Mouse (Mus musculus): ENCODE measurements around the gene Tmtc1. TPM values are rescaled to one million over a fixed set of nuclear protein-coding genes. Genes with fewer than 3 reads are reported as not detected.

Tmtc1 gene
- polyA plus RNA-seq, 1 experiment from 2014 or later: not detected

DNA sequence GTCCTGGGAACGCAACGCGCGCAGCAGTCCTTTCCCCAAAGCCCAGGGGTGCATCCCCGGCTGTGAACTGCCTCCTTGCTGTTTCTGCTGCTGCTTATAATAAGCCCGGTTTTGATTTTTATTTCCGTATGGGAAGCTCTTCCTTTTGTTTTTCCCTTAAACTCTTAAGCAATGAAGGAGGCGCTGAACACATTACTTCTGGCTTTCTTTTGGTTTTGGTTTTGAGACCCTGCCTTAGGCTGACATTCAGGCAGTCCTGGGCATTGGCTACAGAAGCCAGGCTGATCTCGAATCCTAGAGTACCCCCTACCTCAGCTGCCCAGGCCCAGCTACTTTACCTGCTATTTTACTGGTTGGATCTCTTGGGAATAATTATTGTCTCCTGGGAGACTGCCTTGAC, 607 bp upstream of the Tmtc1 start:
- Histone ChIP-seq H3K36me3 (ENCODE audit: inconsistent target) (no peaks in the 10 kb centered on the region), H3K27ac (no peak overlapping the region), H3K79me2 (ENCODE audit: inconsistent target) (no peaks in the 10 kb centered on the region), H3K4me3 (ENCODE audit: inconsistent target) (no peak overlapping the region)
- WGBS (ENCODE audit: missing documents): 3% methylated on average over 9 of the region's 9 CpGs

GRCm38 (mm10) chr6:148443291-148443725, 881 bp downstream of the Tmtc1 start:
- H3K36me3 ChIP-seq (ENCODE audit: inconsistent target): no peaks in the 10 kb centered on the region
- WGBS (ENCODE audit: missing documents): 8% methylated on average over 15 of the region's 15 CpGs
- no peaks in the 10 kb centered on the region for H3K79me2 ChIP-seq (ENCODE audit: inconsistent target)
- H3K4me3 ChIP-seq (ENCODE audit: inconsistent target): no peak overlapping the region
- H3K27ac ChIP-seq: no peak overlapping the region

GRCm38 (mm10) chr6:148442671-148443290, 1.4 kb downstream of the Tmtc1 start:
- 4% methylated on average over 27 of the region's 27 CpGs for WGBS (ENCODE audit: missing documents)
- Histone ChIP-seq H3K27ac (no peak overlapping the region), H3K4me3 (ENCODE audit: inconsistent target) (no peak overlapping the region), H3K79me2 (ENCODE audit: inconsistent target) (no peaks in the 10 kb centered on the region), H3K36me3 (ENCODE audit: inconsistent target) (no peaks in the 10 kb centered on the region)

DNA sequence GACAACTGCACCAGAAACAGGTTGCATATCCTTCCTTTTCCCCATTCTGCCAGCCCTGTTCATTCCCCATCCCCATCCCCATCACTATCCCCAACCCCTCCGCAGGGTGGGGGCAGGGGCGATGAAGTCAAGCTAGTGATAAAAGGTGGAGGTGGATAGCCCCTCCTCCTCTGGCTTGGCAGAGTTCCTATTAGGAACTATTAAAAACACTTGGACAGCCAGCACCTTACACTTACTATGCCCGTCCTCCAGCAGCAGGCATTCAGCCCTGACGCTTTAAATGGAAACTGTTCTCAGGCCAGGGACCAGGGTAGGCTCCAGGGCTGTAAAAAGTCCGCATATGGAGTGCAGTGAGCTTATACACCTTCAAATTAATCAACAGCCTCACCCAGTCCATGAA, 2.3 kb downstream of the Tmtc1 start:
- 16% methylated on average over 5 of the region's 5 CpGs for whole genome bisulfite sequencing (ENCODE audit: missing documents)
- Histone ChIP-seq H3K27ac (no peak overlapping the region), H3K4me3 (ENCODE audit: inconsistent target) (no peak overlapping the region), H3K79me2 (ENCODE audit: inconsistent target) (no peaks in the 10 kb centered on the region), H3K36me3 (ENCODE audit: inconsistent target) (no peaks in the 10 kb centered on the region)

- Histone ChIP-seq H3K27ac (no peak overlapping the region), H3K36me3 (ENCODE audit: inconsistent target) (no peaks in the 10 kb centered on the region), H3K79me2 (ENCODE audit: inconsistent target) (no peaks in the 10 kb centered on the region), H3K4me3 (ENCODE audit: inconsistent target) (no peak overlapping the region)
- 91% methylated on average over 4 of the region's 4 CpGs for WGBS (ENCODE audit: missing documents)
Measured at GRCm38 (mm10) chr6:148439101-148439500, 5.1 kb downstream of the Tmtc1 start.

DNA sequence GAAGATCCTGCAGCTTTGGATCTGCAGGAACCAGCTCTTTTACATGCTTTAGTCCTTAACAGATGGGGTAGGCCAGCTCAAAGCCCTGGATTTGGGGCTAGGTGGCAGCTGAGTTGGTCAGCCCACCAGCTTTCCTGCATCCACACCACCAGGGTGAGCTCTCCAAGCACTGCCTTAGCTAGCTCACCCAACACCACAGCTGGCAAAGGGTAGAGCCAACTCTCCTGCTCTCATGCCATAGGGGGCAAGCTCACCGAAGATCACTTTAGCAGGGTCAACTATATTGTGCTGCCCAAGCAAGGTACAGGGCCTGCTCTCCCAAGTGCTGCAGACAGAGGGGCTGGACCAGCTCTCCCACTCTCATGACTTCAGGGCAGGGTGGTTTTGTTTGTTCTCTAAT, 6.6 kb downstream of the Tmtc1 start:
- no peaks in the 10 kb centered on the region for H3K36me3 ChIP-seq (ENCODE audit: inconsistent target)
- H3K79me2 ChIP-seq (ENCODE audit: inconsistent target): no peaks in the 10 kb centered on the region
- no peak overlapping the region for H3K4me3 ChIP-seq (ENCODE audit: inconsistent target)
- WGBS (ENCODE audit: missing documents): 87% methylated on average over 1 of the region's 1 CpGs
- no peak overlapping the region for H3K27ac ChIP-seq

DNA sequence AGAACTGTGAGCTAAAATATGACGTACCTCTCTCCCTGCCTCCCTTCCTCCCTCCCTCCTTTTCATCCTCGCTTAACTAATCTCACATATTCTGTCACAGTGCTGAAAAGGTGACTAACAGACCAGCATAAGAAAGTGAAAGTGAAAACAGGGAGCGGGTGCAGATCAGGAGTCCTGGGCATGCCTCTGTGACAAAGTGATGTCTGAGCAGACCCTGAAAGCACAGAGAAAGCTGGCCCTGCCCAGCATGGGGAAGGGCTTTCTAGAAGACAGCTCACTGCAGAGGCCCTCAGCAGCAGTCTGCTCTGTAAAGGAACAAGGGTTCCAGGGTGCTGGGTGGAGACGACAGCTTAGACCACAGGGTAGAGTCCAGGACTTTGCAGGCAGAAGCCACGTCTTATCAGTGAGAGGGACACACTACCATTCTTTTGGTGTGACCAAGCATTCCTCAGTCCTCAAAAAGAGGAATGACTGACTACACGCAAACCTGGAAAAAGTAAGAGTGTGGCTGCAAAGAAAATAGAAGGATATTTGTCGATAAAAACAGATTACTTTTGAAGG, 7.7 kb downstream of the Tmtc1 start:
- WGBS (ENCODE audit: missing documents): 40% methylated on average over 7 of the region's 7 CpGs
- Histone ChIP-seq H3K36me3 (ENCODE audit: inconsistent target) (no peaks in the 10 kb centered on the region), H3K27ac (no peak overlapping the region), H3K79me2 (ENCODE audit: inconsistent target) (no peaks in the 10 kb centered on the region), H3K4me3 (ENCODE audit: inconsistent target) (no peak overlapping the region; the same call in 1 of the 2 replicates)

DNA sequence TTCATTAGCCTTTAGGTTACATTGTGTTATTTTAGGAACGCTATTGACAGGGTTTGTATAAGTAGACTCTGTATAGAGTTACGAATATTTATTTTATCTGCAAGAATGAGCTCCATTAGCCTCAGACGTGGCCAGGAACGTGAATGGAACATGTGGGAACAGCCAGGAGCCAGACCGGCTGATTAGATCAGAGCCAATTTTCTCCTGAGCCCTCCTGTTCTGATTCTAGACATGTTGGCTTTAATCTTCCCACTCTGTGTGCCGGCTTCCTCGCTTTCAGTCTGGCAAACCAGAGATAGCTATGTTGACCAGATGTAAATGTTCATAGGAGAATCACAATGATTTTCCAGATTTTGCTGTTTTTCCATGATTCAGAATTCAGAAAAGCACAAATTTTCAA, 22.6 kb downstream of the Tmtc1 start:
- Histone ChIP-seq H3K4me3 (ENCODE audit: inconsistent target) (no peak overlapping the region), H3K27ac (no peak overlapping the region), H3K79me2 (ENCODE audit: inconsistent target) (no peaks in the 10 kb centered on the region), H3K36me3 (ENCODE audit: inconsistent target) (no peaks in the 10 kb centered on the region)
- WGBS (ENCODE audit: missing documents): 83% methylated on average over 7 of the region's 7 CpGs

- WGBS (ENCODE audit: missing documents): 83% methylated on average over 6 of the region's 6 CpGs
- no peak overlapping the region for H3K4me3 ChIP-seq (ENCODE audit: inconsistent target)
- no peaks in the 10 kb centered on the region for H3K36me3 ChIP-seq (ENCODE audit: inconsistent target)
- no peak overlapping the region for H3K27ac ChIP-seq
- H3K79me2 ChIP-seq (ENCODE audit: inconsistent target): no peaks in the 10 kb centered on the region
Measured at GRCm38 (mm10) chr6:148420387-148420786, 23.8 kb downstream of the Tmtc1 start.

- Histone ChIP-seq H3K27ac (no peak overlapping the region), H3K79me2 (ENCODE audit: inconsistent target) (no peaks in the 10 kb centered on the region), H3K36me3 (ENCODE audit: inconsistent target) (no peaks in the 10 kb centered on the region), H3K4me3 (ENCODE audit: inconsistent target) (no peak overlapping the region)
- 94% methylated on average over 2 of the region's 2 CpGs for WGBS (ENCODE audit: missing documents)
Measured at GRCm38 (mm10) chr6:148416597-148416996, 27.6 kb downstream of the Tmtc1 start.

DNA sequence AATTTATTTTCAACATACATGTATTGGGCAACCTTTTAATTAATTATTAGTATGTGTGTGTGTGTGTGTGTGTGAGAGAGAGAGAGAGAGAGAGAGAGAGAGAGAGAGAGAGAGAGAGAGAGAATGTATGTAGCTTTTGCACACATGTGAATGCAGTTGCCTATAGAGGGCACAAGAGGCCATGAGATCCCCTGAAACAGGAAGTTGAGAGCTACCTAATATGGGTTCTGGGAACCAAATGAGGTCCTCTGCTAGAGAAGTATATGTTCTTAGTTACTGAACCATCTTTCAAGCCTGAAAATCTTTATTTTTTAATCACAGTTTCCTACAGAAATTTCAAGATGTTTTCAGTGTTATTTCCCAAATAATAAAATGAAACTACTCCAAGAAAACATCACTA, 30.6 kb downstream of the Tmtc1 start:
- Histone ChIP-seq H3K36me3 (ENCODE audit: inconsistent target) (no peaks in the 10 kb centered on the region), H3K79me2 (ENCODE audit: inconsistent target) (no peaks in the 10 kb centered on the region), H3K4me3 (ENCODE audit: inconsistent target) (no peak overlapping the region), H3K27ac (no peak overlapping the region)

DNA sequence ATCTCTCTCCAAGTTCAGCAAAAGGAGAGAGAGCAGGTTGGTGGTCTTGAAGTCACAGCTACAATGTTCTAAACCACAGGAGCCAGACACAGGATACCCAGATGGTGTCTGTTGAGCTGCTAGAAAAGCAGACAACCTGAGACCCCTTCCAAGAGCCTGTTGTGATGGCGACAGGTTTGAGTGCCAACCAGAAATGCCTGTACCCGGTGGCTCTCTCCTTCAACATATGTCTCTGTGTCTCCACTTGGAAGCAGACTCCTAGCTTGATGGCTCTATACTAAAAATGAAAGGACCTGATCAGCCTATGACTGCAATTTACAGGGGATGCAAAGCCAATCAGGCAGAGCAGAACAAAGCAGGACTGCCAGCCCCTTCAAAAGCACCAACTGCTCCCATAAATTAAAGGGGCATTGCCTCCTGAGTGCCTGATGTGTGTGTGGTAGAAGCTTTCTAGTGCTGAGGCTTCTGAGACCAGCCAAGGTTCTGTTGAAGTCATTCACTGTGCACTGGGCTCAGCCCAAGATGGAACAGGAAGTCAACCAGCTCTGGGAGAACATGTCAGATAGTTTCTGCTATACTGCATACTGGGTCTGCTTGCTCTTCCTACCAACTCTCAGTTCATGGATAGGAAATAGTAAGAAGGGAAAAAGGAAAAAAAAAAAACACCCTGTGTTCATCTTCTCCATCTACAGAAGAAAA, 37.2 kb downstream of the Tmtc1 start:
- Histone ChIP-seq H3K4me3 (ENCODE audit: inconsistent target) (no peak overlapping the region), H3K79me2 (ENCODE audit: inconsistent target) (no peaks in the 10 kb centered on the region), H3K27ac (no peak overlapping the region), H3K36me3 (ENCODE audit: inconsistent target) (no peaks in the 10 kb centered on the region)
- 72% methylated on average over 2 of the region's 2 CpGs for WGBS (ENCODE audit: missing documents)

DNA sequence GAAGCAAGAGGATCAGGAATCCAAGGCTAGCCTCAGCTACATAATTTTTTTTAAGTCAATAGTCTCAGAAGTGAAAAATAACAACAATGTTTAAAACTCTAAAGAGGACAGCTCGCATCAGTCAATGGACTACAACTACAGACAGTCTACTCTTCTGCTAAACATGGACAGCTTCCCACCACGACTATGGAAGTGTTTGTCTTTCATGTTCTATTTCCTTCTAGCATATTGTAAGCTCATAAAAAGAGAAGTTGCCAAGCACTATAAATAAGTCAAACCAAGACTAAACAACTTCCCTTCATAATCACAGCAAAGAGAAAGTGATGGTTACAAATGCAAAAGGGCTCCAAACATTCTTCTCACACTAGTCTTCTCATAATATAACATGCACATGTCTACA, 38.6 kb downstream of the Tmtc1 start:
- WGBS (ENCODE audit: missing documents): 33% methylated on average over 2 of the region's 2 CpGs
- H3K36me3 ChIP-seq (ENCODE audit: inconsistent target): no peaks in the 10 kb centered on the region
- no peak overlapping the region for H3K27ac ChIP-seq
- H3K4me3 ChIP-seq (ENCODE audit: inconsistent target): no peak overlapping the region
- H3K79me2 ChIP-seq (ENCODE audit: inconsistent target): no peaks in the 10 kb centered on the region

GRCm38 (mm10) chr6:148404500-148404899, 39.7 kb downstream of the Tmtc1 start:
- WGBS (ENCODE audit: missing documents): 76% methylated on average over 1 of the region's 1 CpGs
- H3K36me3 ChIP-seq (ENCODE audit: inconsistent target): no peaks in the 10 kb centered on the region
- H3K79me2 ChIP-seq (ENCODE audit: inconsistent target): no peaks in the 10 kb centered on the region
- no peak overlapping the region for H3K4me3 ChIP-seq (ENCODE audit: inconsistent target)
- no peak overlapping the region for H3K27ac ChIP-seq

- no peak overlapping the region for H3K27ac ChIP-seq
- WGBS (ENCODE audit: missing documents): 88% methylated on average over 3 of the region's 3 CpGs
- H3K36me3 ChIP-seq (ENCODE audit: inconsistent target): no peaks in the 10 kb centered on the region
- no peak overlapping the region for H3K4me3 ChIP-seq (ENCODE audit: inconsistent target)
- no peaks in the 10 kb centered on the region for H3K79me2 ChIP-seq (ENCODE audit: inconsistent target)
Measured at GRCm38 (mm10) chr6:148403761-148404160, 40.4 kb downstream of the Tmtc1 start.

All from macrophage (primary cell).